ENCODE assay signal across 12 mouse cellular contexts in genomic region chr7:125694056-125694455, GRCm38 (mm10). TPM values are rescaled to one million over a fixed set of nuclear protein-coding genes. Genes with fewer than 3 reads are reported as not detected.
A peak's percentile ranks its signal among the peaks of the same experiment; 100 is the strongest.
DNase-seq lines count a peak whose midpoint lies in the region.
"Had no signal": no experiment of that assay in that cellular context is flagged by ENCODE, and none has a peak within 500 bp of the region (broad histone marks: within the 10 kb centered on the region; RNA-seq: fewer than 3 reads in every experiment).

No protein-coding gene starts in this region.

- peak; percentile 72 for DNase-seq in layer of hippocampus, adult 11-12 months (ENCODE audit: low spot score)
- DNase-seq in layer of hippocampus, postnatal 25 days (ENCODE audit: extremely low spot score in 1 of 2, low spot score in 1 of 2) = no peak
- DNase-seq in forelimb bud, embryonic 11.5 days (ENCODE audit: low read depth, low spot score) = peak; percentile 8
- DNase-seq in layer of hippocampus, adult 9-10 months (ENCODE audit: low spot score) = peak; percentile 47
- DNase-seq in right cerebral cortex, postnatal 10 days (ENCODE audit: low spot score in 2 of 2) = peak; percentile 35 to 72
- no peak for DNase-seq in urinary bladder, postnatal 14 days (ENCODE audit: low spot score)
- no peak for DNase-seq in lung, postnatal 10 days
- DNase-seq: cerebellum, postnatal 10 days; gastrocnemius, postnatal 36 days; kidney, adult 8-10 months; liver, embryonic 13.5 days; midbrain, embryonic 14.5 days had no signal

RNA-seq across cellular contexts. Expression of gene Gtf3c1, which starts 13.5 kb away (rescaled TPM):
- total RNA-seq in layer of hippocampus, postnatal 25 days (2021) = 100 to 1,000 TPM; 108 to 112 TPM

RNA-seq across cellular contexts. Expression of gene D430042O09Rik, which starts 13.6 kb away (rescaled TPM):
- total RNA-seq in layer of hippocampus, postnatal 25 days (2021) = 10 to 100 TPM; 27.1 to 29.4 TPM

Comparison
In these comparisons a context has a peak if more than half of its experiments do, and no peak if none do; other contexts are left out.
1. DNase-seq: peak in layer of hippocampus, adult 11-12 months (single experiment), forelimb bud, embryonic 11.5 days (single experiment), layer of hippocampus, adult 9-10 months (single experiment) and right cerebral cortex, postnatal 10 days (2 of 2); none in layer of hippocampus, postnatal 25 days (0 of 2), urinary bladder, postnatal 14 days (single experiment) and lung, postnatal 10 days (single experiment).